Mouse (Mus musculus): ENCODE measurements around the gene Psmd5.

- TF ChIP-seq GATA1 (IDR thresholded peaks at IDR 0.05; ENCODE audit: low read length): no peak
- TF ChIP-seq TAL1 (IDR thresholded peaks at IDR 0.05; ENCODE audit: low read length): no peak
Observed at GRCm38 (mm10) chr2:34902731-34903130, 28.0 kb upstream of the Psmd5 start.

Data from erythroblast, embryonic 14.5 days (primary cell).